Mouse (Mus musculus) neural tube, embryonic 15.5 days (tissue): ENCODE results near the gene Hfe2. TPM values are rescaled to one million over a fixed set of nuclear protein-coding genes. Genes with fewer than 3 reads are reported as not detected.

Source experiments
- polyA plus RNA-seq: library from polyadenylated mRNA; unstranded; fragments of >200 nt; fragmentation: Nextera tagmentation; extraction: Ambion mirVana; gene quantifications from 2 replicates; pipeline ENCODE4 v1.2.1, GENCODE M21; 2015

Hfe2 gene
- polyA plus RNA-seq, 1 experiment from 2014 or later: 3.0 TPM

Other genes with a start within 250 kb of the Hfe2 start
- gene Fcgr1, start 231.2 kb upstream of the Hfe2 start, polyA plus RNA-seq: 1.8 and 3.5 TPM in 2 replicates
- not detected in 2 replicates for gene BC107364, start 72.9 kb upstream of the Hfe2 start, polyA plus RNA-seq
- gene Txnip, start 32.8 kb downstream of the Hfe2 start, polyA plus RNA-seq: 52.5 and 72.5 TPM in 2 replicates
- 1.8 TPM in 2 replicates for gene Gm16253, start 51.8 kb downstream of the Hfe2 start, polyA plus RNA-seq
- 35.2 and 35.8 TPM in 2 replicates for gene Polr3gl, start 69.0 kb downstream of the Hfe2 start, polyA plus RNA-seq
- gene Ankrd34a, start 71.5 kb downstream of the Hfe2 start, polyA plus RNA-seq: 18.6 and 21.0 TPM in 2 replicates
- 5.6 and 6.3 TPM in 2 replicates for gene Lix1l, start 76.0 kb downstream of the Hfe2 start, polyA plus RNA-seq
- gene Rbm8a, start 104.8 kb downstream of the Hfe2 start, polyA plus RNA-seq: 108 and 109 TPM in 2 replicates
- gene Pex11b, start 110.2 kb downstream of the Hfe2 start, polyA plus RNA-seq: 58.8 and 64.9 TPM in 2 replicates
- gene Gm42957, start 110.3 kb downstream of the Hfe2 start, polyA plus RNA-seq: 0.06 and 0.20 TPM in 2 replicates
- 1.3 and 1.4 TPM in 2 replicates for gene Itga10, start 120.4 kb downstream of the Hfe2 start, polyA plus RNA-seq
- 2.3 and 2.4 TPM in 2 replicates for gene Ankrd35, start 145.0 kb downstream of the Hfe2 start, polyA plus RNA-seq
- gene Pias3, start 171.2 kb downstream of the Hfe2 start, polyA plus RNA-seq: 36.2 and 39.4 TPM in 2 replicates
- gene Nudt17, start 183.4 kb downstream of the Hfe2 start, polyA plus RNA-seq: 20.0 and 24.7 TPM in 2 replicates
- gene Polr3c, start 202.5 kb downstream of the Hfe2 start, polyA plus RNA-seq: 31.5 and 35.7 TPM in 2 replicates
- 76.7 and 77.9 TPM in 2 replicates for gene Rnf115, start 202.5 kb downstream of the Hfe2 start, polyA plus RNA-seq